11 mouse cellular contexts compared by ENCODE assay signal in genomic region chr6:8160001-8160400, GRCm38 (mm10). TPM values are rescaled to one million over a fixed set of nuclear protein-coding genes. Genes with fewer than 3 reads are reported as not detected.
"Had no signal": no experiment of that assay in that cellular context is flagged by ENCODE, and none has a peak within 500 bp of the region (broad histone marks: within the 10 kb centered on the region; RNA-seq: fewer than 3 reads in every experiment).

No protein-coding gene starts in this region.

- DNase-seq: lung, adult 18-20 months; lung, embryonic 14.5 days; lung, postnatal 10 days; lung, postnatal 4 days; midbrain, embryonic 14.5 days; right cerebral cortex, postnatal 14 days; thymus, adult 2 months; thymus, postnatal 25 days; thymus, postnatal 4 days had no signal

RNA-seq across cellular contexts. Expression of gene Col28a1, which starts 32.4 kb away (rescaled TPM):
- total RNA-seq: megakaryocyte-erythroid progenitor cell, adult 5-6 weeks; neutrophil, adult 5-6 weeks had no signal
